Mouse (Mus musculus) midbrain, embryonic 10.5 days (tissue): ENCODE measurements around the gene Sult1c1. TPM values are rescaled to one million over a fixed set of nuclear protein-coding genes. Genes with fewer than 3 reads are reported as not detected.
"Not testable (repeated sequence)": the region's sequence is repeated elsewhere in the genome, so short reads cannot be mapped to it uniquely, and the experiment has no call there.

Experiments
- DNase-seq: peaks from one replicate; pipeline ENCODE4 v3.0.0-alpha.2; 2017; ENCODE audit warnings: low spot score
- H3K27ac ChIP-seq: fragments of 300-500 bp; sonication (generic); replicated peaks from 2 replicates; pipeline ENCODE4 v1.5.1; 2016; ENCODE audit warnings: mild to moderate bottlenecking
- H3K27me3 ChIP-seq: fragments of 300-500 bp; sonication (generic); 2 replicates; pipeline ENCODE4 v1.6.1; 2016; ENCODE audit warnings: low read depth, mild to moderate bottlenecking; ENCODE audit not compliant: poor library complexity, severe bottlenecking
- H3K36me3 ChIP-seq: fragments of 300-500 bp; sonication (generic); 2 replicates; pipeline ENCODE4 v1.6.1; 2016; ENCODE audit warnings: mild to moderate bottlenecking, moderate library complexity
- H3K4me1 ChIP-seq: fragments of 300-500 bp; sonication (generic); 2 replicates; pipeline ENCODE4 v1.6.1; 2016
- H3K4me3 ChIP-seq: fragments of 300-500 bp; sonication (generic); 2 replicates; pipeline ENCODE4 v1.5.1; 2016; ENCODE audit warnings: mild to moderate bottlenecking, moderate library complexity
- H3K9me3 ChIP-seq: fragments of 300-500 bp; sonication (generic); replicated peaks from 2 replicates; pipeline ENCODE4 v1.6.1; 2016; ENCODE audit warnings: mild to moderate bottlenecking
- WGBS: fragments of 180-500 bp; shearing (Covaris S2); methylation state at CpG from one replicate; pipeline ENCODE4 v1.1.7; 2016; 5-methylcytosine and 5-hydroxymethylcytosine counted together
- polyA plus RNA-seq: library from polyadenylated mRNA; unstranded; fragments of >200 nt; fragmentation: Nextera tagmentation; extraction: Ambion mirVana; gene quantifications from 2 replicates; pipeline ENCODE4 v1.2.1, GENCODE M21; 2016

Sult1c1 gene
- polyA plus RNA-seq: not detected in 2 replicates

DNA sequence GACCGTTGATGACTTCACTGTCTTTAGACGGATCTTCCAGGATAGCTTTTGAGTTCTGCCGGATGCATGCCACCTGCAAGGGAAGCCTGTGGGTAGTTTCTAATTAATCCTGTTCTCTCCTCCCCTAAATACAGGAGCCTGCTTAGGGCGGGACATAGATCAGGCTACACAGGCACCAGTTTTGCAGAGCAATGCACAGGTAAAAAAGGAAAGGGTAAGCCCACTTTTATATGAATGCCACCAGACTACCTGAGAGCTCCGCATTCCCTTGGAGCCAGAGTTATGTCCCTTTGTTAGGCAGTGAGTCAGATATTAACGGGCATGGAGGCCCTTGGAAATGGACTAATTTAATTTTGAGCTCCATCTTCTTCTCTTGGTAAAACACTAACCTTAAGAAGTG is at the start of gene Sult1c1:
Gene Sult1c1 (minus strand): TSS at position 101 of the 400 bp plus-strand sequence.
- no peak within 1 kb of the TSS for H3K27ac ChIP-seq
- no peaks in the 10 kb centered on the region for H3K9me3 ChIP-seq
- no peak for DNase-seq
- H3K4me3 ChIP-seq: no peak within 1 kb of the TSS
- no peaks in the 10 kb centered on the region for H3K27me3 ChIP-seq
- no peaks in the 10 kb centered on the region for H3K36me3 ChIP-seq
- 84% methylated on average over 6 of the region's 6 CpGs for WGBS
- H3K4me1 ChIP-seq: no peaks in the 10 kb centered on the region

DNA sequence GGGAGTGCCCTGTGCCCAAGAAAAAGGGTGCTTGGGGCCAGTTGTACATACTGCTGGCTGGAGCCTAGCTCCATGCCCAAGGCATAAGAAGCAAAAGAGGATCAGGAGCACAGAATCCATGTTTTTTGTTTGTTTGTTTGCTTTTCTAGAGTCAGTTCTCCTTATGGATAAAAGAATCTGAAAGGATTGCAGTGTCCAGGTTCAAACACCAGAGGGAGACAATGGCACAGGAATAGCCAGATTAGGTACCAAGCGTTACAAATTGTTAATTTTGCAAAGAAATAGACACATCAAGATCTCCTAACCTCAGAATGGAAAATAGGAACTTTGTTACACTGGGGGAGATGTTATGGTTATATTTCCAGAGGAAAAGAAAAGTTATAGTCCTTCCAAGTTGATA is 23.7 kb upstream of the Sult1c1 start:
- DNase-seq: no peak
- no peaks in the 10 kb centered on the region for H3K36me3 ChIP-seq
- H3K27me3 ChIP-seq: no peaks in the 10 kb centered on the region
- 12% methylated on average over 1 of the region's 1 CpGs for WGBS
- H3K4me3 ChIP-seq: no peak overlapping the region
- H3K4me1 ChIP-seq: no peaks in the 10 kb centered on the region
- H3K9me3 ChIP-seq: no peaks in the 10 kb centered on the region
- no peak overlapping the region for H3K27ac ChIP-seq

DNA sequence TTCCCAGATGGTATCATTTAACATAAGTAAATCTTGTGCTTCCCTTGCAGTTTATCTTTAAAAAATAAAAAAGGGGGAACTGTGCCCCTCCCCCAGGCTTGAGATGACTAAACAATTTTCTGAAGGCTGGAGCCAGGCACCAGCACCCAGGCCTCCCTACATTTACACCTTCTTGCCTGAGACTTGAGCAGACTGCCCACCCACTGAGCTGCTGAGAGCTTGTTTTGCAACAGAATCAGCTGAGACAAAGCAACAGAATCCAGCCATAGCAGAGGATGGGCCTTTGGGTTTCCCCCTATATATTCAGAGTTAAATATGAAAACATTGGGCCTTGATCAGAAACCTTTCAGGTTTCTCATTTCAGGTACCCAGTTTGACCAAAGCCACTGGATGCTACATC is 20.7 kb upstream of the Sult1c1 start:
- Histone ChIP-seq H3K4me1 (no peaks in the 10 kb centered on the region), H3K36me3 (no peaks in the 10 kb centered on the region), H3K27ac (no peak overlapping the region), H3K4me3 (no peak overlapping the region), H3K9me3 (no peaks in the 10 kb centered on the region), H3K27me3 (no peaks in the 10 kb centered on the region)
- DNase-seq: no peak

DNA sequence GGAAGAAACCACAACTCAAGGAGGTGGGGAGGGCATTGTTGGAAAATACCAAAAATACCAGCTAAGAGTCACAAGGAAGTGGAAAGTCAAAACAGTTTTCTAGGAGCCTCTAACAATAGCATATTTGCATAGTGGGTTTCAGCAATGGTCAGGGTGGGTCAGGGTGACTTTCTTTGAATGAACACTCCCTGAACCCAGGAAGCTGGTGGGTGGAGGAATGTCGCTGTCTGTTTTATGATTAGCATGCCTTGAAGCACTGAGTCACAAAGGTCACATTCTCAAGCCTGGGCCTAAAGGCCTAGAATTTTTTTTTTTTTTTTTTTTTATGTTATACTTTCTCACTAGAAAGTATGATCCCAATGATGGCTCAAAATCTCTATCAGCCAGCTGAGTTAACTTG is 20.1 kb upstream of the Sult1c1 start:
- not testable (repeated sequence) for H3K36me3 ChIP-seq, H3K9me3 ChIP-seq, H3K4me3 ChIP-seq, H3K27ac ChIP-seq, H3K27me3 ChIP-seq, DNase-seq, H3K4me1 ChIP-seq
- WGBS: 79% methylated on average over 1 of the region's 1 CpGs

DNA sequence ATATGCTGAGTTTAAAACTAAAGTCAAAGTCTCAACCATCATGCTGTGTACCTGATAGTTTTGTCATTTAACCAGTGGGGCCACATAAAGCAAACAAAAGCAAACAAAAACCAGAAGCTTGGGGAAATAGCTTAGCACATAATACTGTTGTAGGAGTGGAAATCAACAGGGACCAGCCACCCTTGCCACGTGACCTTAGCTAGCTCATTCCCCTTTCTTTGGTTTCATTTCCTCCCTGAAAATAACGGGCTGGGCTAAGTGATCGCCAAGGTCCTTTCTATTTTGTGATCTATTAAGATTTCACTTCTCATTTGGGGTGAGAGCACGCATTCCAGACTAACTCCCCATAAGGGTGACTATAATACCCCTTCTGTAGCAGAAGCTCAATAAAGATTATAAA is 13.0 kb upstream of the Sult1c1 start:
- 83% methylated on average over 4 of the region's 4 CpGs for WGBS
- Histone ChIP-seq H3K27me3 (no peaks in the 10 kb centered on the region), H3K27ac (no peak overlapping the region), H3K4me1 (no peaks in the 10 kb centered on the region), H3K9me3 (no peaks in the 10 kb centered on the region), H3K36me3 (no peaks in the 10 kb centered on the region), H3K4me3 (no peak overlapping the region)
- no peak for DNase-seq

DNA sequence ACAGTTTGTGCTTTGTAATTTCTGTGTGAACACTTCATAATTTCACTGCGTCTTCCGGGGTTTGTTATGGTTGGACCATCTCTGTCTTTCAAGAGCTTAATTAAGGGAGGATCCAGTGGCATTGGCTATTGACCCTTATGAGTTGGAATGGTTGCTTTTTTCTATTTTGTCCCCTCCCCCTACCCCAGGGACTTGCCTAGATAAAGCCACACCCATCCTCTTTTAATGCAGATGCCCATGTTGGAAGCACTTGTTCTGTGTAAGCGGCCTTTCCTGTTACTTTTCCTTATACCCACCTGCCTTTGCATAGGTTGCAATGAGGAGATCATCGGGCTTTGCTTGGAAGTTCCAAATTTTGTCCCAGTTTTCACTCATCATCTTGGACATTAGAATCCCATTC is 16.9 kb downstream of the Sult1c1 start:
- no peak for DNase-seq
- no peak overlapping the region for H3K4me3 ChIP-seq
- no peaks in the 10 kb centered on the region for H3K9me3 ChIP-seq
- H3K27ac ChIP-seq: no peak overlapping the region
- no peaks in the 10 kb centered on the region for H3K36me3 ChIP-seq
- WGBS: 88% methylated on average over 4 of the region's 4 CpGs
- no peaks in the 10 kb centered on the region for H3K4me1 ChIP-seq
- H3K27me3 ChIP-seq: no peaks in the 10 kb centered on the region

DNA sequence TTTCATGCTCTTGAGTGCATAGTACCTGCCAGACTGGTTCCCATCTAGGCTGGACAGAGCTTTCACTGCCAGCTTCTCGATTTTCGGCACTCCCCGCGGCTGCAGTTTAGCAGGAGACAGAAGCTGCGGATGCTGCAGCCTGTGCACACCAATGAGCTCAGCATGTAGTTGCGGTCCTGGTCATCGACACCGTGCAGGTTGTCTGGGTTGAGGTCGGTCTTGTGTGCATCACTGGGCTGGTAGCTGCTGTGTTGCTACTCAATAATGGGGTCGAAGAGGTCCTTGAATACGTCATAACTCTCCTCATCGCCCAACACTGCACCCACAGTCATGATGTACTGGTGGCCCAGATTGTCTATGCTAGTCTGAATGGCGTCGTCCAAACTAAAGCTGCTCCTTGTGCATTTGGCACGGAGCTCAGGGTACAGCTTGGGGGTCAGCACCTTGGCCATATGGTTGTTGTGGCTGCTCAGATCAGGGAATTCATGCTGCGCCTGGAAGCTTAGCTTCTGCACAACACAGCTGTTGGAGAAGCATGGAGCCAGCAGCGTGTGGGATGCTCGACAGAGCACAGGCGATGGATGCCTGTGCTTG is 48.8 kb downstream of the Sult1c1 start:
- no peak for DNase-seq
- H3K9me3 ChIP-seq: 0 out of 2 replicates have a peak, but pooled peaks cover 3% of the 10 kb centered on the region
- H3K27ac ChIP-seq: no peak overlapping the region
- H3K27me3 ChIP-seq: no peaks in the 10 kb centered on the region
- no peaks in the 10 kb centered on the region for H3K36me3 ChIP-seq
- no peak overlapping the region for H3K4me3 ChIP-seq
- H3K4me1 ChIP-seq: no peaks in the 10 kb centered on the region
- WGBS: 93% methylated on average over 19 of the region's 19 CpGs

DNA sequence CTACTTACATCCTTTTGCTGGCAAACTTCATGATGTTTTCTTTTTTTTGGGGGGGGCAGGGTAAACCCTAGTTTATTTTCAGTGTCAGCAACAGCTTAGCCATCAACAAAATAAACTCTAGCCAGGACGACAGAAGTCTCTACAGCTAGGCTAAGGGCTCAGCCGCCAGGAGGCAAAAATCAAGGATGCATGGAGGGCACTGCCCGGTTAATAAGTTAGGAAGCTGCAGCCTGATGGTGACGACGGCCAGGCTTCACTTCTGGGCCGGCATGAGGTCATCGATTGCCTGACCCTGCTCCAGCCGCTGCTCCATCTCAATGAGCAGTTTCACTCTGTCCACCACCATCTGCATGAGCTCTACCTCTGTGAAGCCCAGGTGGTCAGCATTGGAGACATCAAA is 49.7 kb downstream of the Sult1c1 start:
- Histone ChIP-seq H3K4me3 (no peak overlapping the region), H3K4me1 (no peaks in the 10 kb centered on the region), H3K27ac (no peak overlapping the region), H3K36me3 (no peaks in the 10 kb centered on the region), H3K27me3 (no peaks in the 10 kb centered on the region), H3K9me3 (0 out of 2 replicates have a peak, but pooled peaks cover 4% of the 10 kb centered on the region)
- DNase-seq: no peak
- WGBS: 93% methylated on average over 8 of the region's 8 CpGs

Other genes starting within 250 kb of the Sult1c1 start
- gene Sult1c2, start 144.3 kb downstream of the Sult1c1 start, polyA plus RNA-seq: not detected in 2 replicates